Mouse (Mus musculus) lung, postnatal 0 days (tissue): ENCODE measurements around the gene Lzts2. TPM values are rescaled to one million over a fixed set of nuclear protein-coding genes. Genes with fewer than 3 reads are reported as not detected.

ENCODE experiments used
- ATAC-seq: fragments of 200-750 bp; cut with Nextera tagmentation; 2 replicates; pipeline ENCODE4 v1.8.0; 2017; ENCODE audit warnings: moderate library complexity
- DNase-seq: peaks from one replicate; pipeline ENCODE4 v3.0.0-alpha.2; 2016; ENCODE audit warnings: low spot score
- H3K27ac ChIP-seq: fragments of 300-500 bp; sonication (generic); 2 replicates; pipeline ENCODE4 v1.5.1; 2014; ENCODE audit warnings: antibody characterized with exemption, mild to moderate bottlenecking, low read length, mixed read lengths
- H3K27me3 ChIP-seq: fragments of 300-500 bp; sonication (generic); replicated peaks from 2 replicates; pipeline ENCODE4 v1.6.1; 2014; ENCODE audit warnings: low read length, mixed read lengths; ENCODE audit not compliant: insufficient read depth
- H3K36me3 ChIP-seq: fragments of 300-500 bp; sonication (generic); 2 replicates; pipeline ENCODE4 v1.6.1; 2014; ENCODE audit warnings: low read length, mixed read lengths; ENCODE audit not compliant: insufficient read depth
- H3K4me1 ChIP-seq: fragments of 300-500 bp; sonication (generic); 2 replicates; pipeline ENCODE4 v1.6.1; 2014; ENCODE audit warnings: antibody characterized with exemption, low read depth, low read length, mixed read lengths; ENCODE audit not compliant: insufficient read depth
- H3K4me2 ChIP-seq: fragments of 300-500 bp; sonication (generic); replicated peaks from 2 replicates; pipeline ENCODE4 v1.6.1; 2014; ENCODE audit warnings: low read depth, mild to moderate bottlenecking, low read length, moderate library complexity, mixed read lengths
- H3K4me3 ChIP-seq: fragments of 300-500 bp; sonication (generic); 2 replicates; pipeline ENCODE4 v1.5.1; 2014; ENCODE audit warnings: low read depth, low read length
- H3K9ac ChIP-seq: fragments of 300-500 bp; sonication (generic); replicated peaks from 2 replicates; pipeline ENCODE4 v1.6.1; 2014; ENCODE audit warnings: low read depth, mild to moderate bottlenecking
- H3K9me3 ChIP-seq: fragments of 300-500 bp; sonication (generic); 2 replicates; pipeline ENCODE4 v1.6.1; 2016; ENCODE audit warnings: low read length, mixed read lengths
- CTCF ChIP-seq: IDR thresholded peaks from 2 replicates; pipeline ENCODE4 v1.5.1; 2016; ENCODE audit warnings: antibody characterized with exemption, mild to moderate bottlenecking
- EP300 ChIP-seq: IDR thresholded peaks from 2 replicates; pipeline ENCODE4 v1.6.1; 2016; ENCODE audit warnings: antibody characterized with exemption, mild to moderate bottlenecking, control low read depth
- WGBS: fragments of 180-500 bp; shearing (Covaris S2); extraction: QIAGEN DNeasy Blood & Tissue Kit; methylation state at CpG from one replicate; pipeline ENCODE4 v1.1.7; 2014; 5-methylcytosine and 5-hydroxymethylcytosine counted together
- polyA plus RNA-seq: library from polyadenylated mRNA; unstranded; fragments of >200 nt; fragmentation: Nextera tagmentation; extraction: Ambion mirVana; gene quantifications from 2 replicates; pipeline ENCODE4 v1.2.1, GENCODE M21; 2015

Lzts2 gene
- polyA plus RNA-seq, 1 experiment from 2014 or later = 56.0 TPM

DNA sequence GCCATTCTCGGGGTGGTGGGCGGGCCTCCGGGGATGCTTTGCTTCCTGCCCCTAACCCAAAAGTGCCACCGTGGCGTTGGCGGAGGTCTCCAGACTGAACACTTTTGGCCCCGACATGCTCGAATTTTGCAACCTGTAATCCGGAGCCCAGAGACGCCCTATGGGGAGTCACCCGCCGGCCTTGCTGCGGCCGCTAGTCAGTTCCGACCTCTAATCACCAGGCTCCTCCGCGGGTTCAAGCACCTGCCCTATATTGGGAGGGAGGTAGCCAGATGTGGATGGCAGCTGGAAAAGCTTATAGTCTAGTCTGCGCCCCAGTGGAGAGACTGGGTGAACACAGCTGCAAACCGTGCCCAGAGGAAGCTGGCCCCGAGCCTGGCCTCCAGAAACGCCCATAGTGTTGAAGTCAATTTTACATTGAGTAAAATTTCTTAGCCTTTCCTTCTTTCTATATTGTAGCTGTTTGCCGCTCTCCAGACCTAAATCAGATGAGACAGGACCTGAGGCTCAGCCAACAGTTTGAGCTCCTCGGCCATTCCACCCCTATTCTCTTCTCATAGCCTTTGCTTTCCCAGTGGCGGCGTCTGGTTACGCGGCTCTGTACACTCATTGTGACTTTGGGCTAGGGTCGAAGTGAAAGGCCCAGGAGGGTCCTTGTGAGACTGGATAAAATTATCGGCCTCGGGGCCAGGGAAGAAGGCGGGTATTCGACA, 61.3 kb downstream of the Lzts2 start:
- peak overlapping the region; percentile 95 for H3K9ac ChIP-seq
- TF ChIP-seq EP300 (no peak), CTCF (peak; percentile 48)
- H3K4me3 ChIP-seq = peak overlapping the region; percentile 73
- peaks cover 18% of the 10 kb centered on the region for H3K4me1 ChIP-seq
- no peaks in the 10 kb centered on the region for H3K9me3 ChIP-seq
- ATAC-seq = peak; percentile 37
- H3K4me2 ChIP-seq = peak overlapping the region; percentile 97
- 2% methylated on average over 32 of the region's 32 CpGs for WGBS
- peaks cover 28% of the 10 kb centered on the region for H3K27me3 ChIP-seq
- no peaks in the 10 kb centered on the region for H3K36me3 ChIP-seq
- peak overlapping the region; percentile 99 for H3K27ac ChIP-seq
- no peak for DNase-seq

DNA sequence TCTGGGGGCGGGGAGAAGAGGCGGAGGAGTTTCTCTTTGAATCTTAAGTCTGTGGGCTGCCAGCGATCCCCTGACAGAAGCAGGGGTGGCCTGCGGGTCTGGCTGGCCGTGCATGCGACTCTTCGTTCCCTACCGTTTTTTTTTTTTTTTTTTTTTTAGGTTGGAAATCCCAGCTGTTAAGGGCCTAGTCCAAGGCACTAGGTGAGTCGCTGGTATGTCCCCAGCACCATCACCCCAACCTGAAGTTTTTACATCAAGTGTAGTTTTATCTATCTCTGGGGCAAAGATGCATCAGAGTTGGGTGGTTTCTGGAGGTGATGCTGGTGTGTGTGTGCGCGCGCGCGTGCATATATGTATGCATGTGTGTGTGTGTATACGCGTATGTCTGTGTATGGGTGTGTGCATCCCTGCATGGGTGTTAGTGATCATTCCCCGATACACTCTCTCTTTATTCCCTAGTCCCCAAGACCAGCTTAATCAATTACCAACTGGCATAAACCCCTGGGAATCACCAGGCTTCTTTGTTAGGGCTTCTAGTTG, 61.9 kb downstream of the Lzts2 start:
- ATAC-seq (no peak), DNase-seq (no peak)
- peaks cover 23% of the 10 kb centered on the region for H3K4me1 ChIP-seq
- no peaks in the 10 kb centered on the region for H3K36me3 ChIP-seq
- no peaks in the 10 kb centered on the region for H3K9me3 ChIP-seq
- WGBS = 14% methylated on average over 14 of the region's 17 CpGs
- H3K4me2 ChIP-seq = peak overlapping the region; percentile 97
- peaks cover 34% of the 10 kb centered on the region for H3K27me3 ChIP-seq
- peak overlapping the region; percentile 73 for H3K4me3 ChIP-seq
- H3K27ac ChIP-seq = peak overlapping the region; percentile 99; the same call in 1 of the 2 replicates
- TF ChIP-seq EP300 (no peak), CTCF (no peak)
- peak overlapping the region; percentile 95; the same call in 1 of the 2 replicates for H3K9ac ChIP-seq

Other genes with a start within 250 kb of the Lzts2 start
- gene Slf2, start 83.3 kb upstream of the Lzts2 start, polyA plus RNA-seq = 10.6 and 11.6 TPM in 2 replicates
- 0.47 and 1.0 TPM in 2 replicates for gene Sema4g, start 25.3 kb upstream of the Lzts2 start, polyA plus RNA-seq
- gene Twnk, start 8.8 kb upstream of the Lzts2 start, polyA plus RNA-seq = 7.5 and 7.9 TPM in 2 replicates
- 62.6 and 63.3 TPM in 2 replicates for gene Mrpl43, start 8.0 kb upstream of the Lzts2 start, polyA plus RNA-seq
- 0.12 and 0.13 TPM in 2 replicates for gene Pdzd7, start 31.3 kb downstream of the Lzts2 start, polyA plus RNA-seq
- 45.6 and 53.0 TPM in 2 replicates for gene Sfxn3, start 33.1 kb downstream of the Lzts2 start, polyA plus RNA-seq
- gene Kazald1, start 60.8 kb downstream of the Lzts2 start, polyA plus RNA-seq = 11.2 and 12.8 TPM in 2 replicates
- gene Tlx1, start 136.3 kb downstream of the Lzts2 start, polyA plus RNA-seq = not detected in 2 replicates
- gene Lbx1, start 221.4 kb downstream of the Lzts2 start, polyA plus RNA-seq = not detected in 2 replicates